Mouse (Mus musculus) MEL (cell line): ENCODE results near the gene Trappc6a. TPM values are rescaled to one million over a fixed set of nuclear protein-coding genes. Genes with fewer than 3 reads are reported as not detected.

Source experiments
- DNase-seq: peaks from one replicate; pipeline ENCODE4 v3.0.0; 2011; ENCODE audit warnings: low read depth, low spot score
- H3K27ac ChIP-seq: 2 replicates; pipeline ENCODE4 v1.5.1; 2012; ENCODE audit warnings: low read depth, mild to moderate bottlenecking, control low read depth, low read length, moderate library complexity; ENCODE audit not compliant: control insufficient read depth
- H3K27me3 ChIP-seq, 2 experiments: fragments of 150-350 bp in 1 of 2; sonication (generic) in 1 of 2; 2 replicates each; pipeline ENCODE4 v1.6.1; 2012; ENCODE audit warnings: low read length in 2 of 2, mild to moderate bottlenecking in 2 of 2, improper control_type of control experiment in 1 of 2, moderate library complexity in 1 of 2; ENCODE audit not compliant: insufficient read depth in 2 of 2, control insufficient read depth in 1 of 2
- H3K36me3 ChIP-seq, 2 experiments: 2 replicates each; pipeline ENCODE4 v1.6.1; 2012 to 2014; ENCODE audit warnings: low read length in 2 of 2, improper control_type of control experiment in 1 of 2, inconsistent platforms in 1 of 2, mild to moderate bottlenecking in 1 of 2; ENCODE audit not compliant: insufficient read depth in 2 of 2, control insufficient read depth in 1 of 2
- H3K4me1 ChIP-seq, 2 experiments: fragments of 150-350 bp in 1 of 2; sonication (generic) in 1 of 2; 2 replicates each; pipeline ENCODE4 v1.6.1; 2012; ENCODE audit warnings: low read length in 2 of 2, improper control_type of control experiment in 1 of 2, mild to moderate bottlenecking in 1 of 2; ENCODE audit not compliant: insufficient read depth in 2 of 2, control insufficient read depth in 1 of 2
- H3K4me3 ChIP-seq, 2 experiments: fragments of 150-350 bp in 1 of 2; sonication (generic) in 1 of 2; 2 replicates each; pipeline ENCODE4 v1.5.1; 2012; ENCODE audit warnings: low read depth in 2 of 2, low read length in 2 of 2, mild to moderate bottlenecking in 2 of 2, moderate library complexity in 2 of 2, control low read depth in 1 of 2, improper control_type of control experiment in 1 of 2; ENCODE audit not compliant: control insufficient read depth in 1 of 2, insufficient read depth in 1 of 2
- H3K79me2 ChIP-seq: 2 replicates; pipeline ENCODE4 v1.6.1; 2012; ENCODE audit warnings: mild to moderate bottlenecking, low read length, moderate library complexity; ENCODE audit not compliant: control insufficient read depth, poor library complexity, insufficient read depth
- H3K9ac ChIP-seq: 2 replicates; pipeline ENCODE4 v1.6.1; 2012; ENCODE audit warnings: low read depth, mild to moderate bottlenecking, control low read depth, low read length, moderate library complexity; ENCODE audit not compliant: control insufficient read depth, poor library complexity, severe bottlenecking
- H3K9me3 ChIP-seq: fragments of 150-350 bp; sonication (generic); replicated peaks from 2 replicates; pipeline ENCODE4 v1.6.1; 2012; ENCODE audit warnings: mild to moderate bottlenecking, low read length, improper control_type of control experiment, moderate library complexity; ENCODE audit not compliant: insufficient read depth
- CTCF ChIP-seq, 3 experiments: IDR thresholded peaks in 2 of 3; conservative IDR thresholded peaks in 1 of 3; 2 replicates each; pipeline ENCODE4 v1.5.1; 2011 to 2012; ENCODE audit warnings: low read length in 3 of 3, low read depth in 2 of 3, mild to moderate bottlenecking in 2 of 3, improper control_type of control experiment in 1 of 3, inconsistent platforms in 1 of 3, mixed read lengths in 1 of 3, moderate library complexity in 1 of 3; ENCODE audit not compliant: control insufficient read depth in 1 of 3, insufficient read depth in 1 of 3, poor library complexity in 1 of 3, severe bottlenecking in 1 of 3
- E2F4 ChIP-seq: IDR thresholded peaks from 2 replicates; pipeline ENCODE4 v1.6.1; 2011; ENCODE audit warnings: low read depth, low read length, improper control_type of control experiment, borderline replicate concordance
- EP300 ChIP-seq, 2 experiments: IDR thresholded peaks; 2 replicates each; pipeline ENCODE4 v1.6.1; 2011; ENCODE audit warnings: improper control_type of control experiment in 2 of 2, low read length in 2 of 2, low read depth in 1 of 2, mild to moderate bottlenecking in 1 of 2
- GABPA ChIP-seq: IDR thresholded peaks from 2 replicates; pipeline ENCODE4 v1.6.1; 2012; ENCODE audit warnings: low read depth, mild to moderate bottlenecking, inconsistent platforms, low read length, improper control_type of control experiment, moderate library complexity
- GATA1 ChIP-seq: IDR thresholded peaks from 2 replicates; pipeline ENCODE4 v1.6.1; 2011; ENCODE audit warnings: low read depth, low read length, improper control_type of control experiment
- HCFC1 ChIP-seq: IDR thresholded peaks from 2 replicates; pipeline ENCODE4 v1.6.1; 2012; ENCODE audit warnings: low read depth, mild to moderate bottlenecking, inconsistent platforms, low read length, improper control_type of control experiment, moderate library complexity
- MAFK ChIP-seq: IDR thresholded peaks from 2 replicates; pipeline ENCODE4 v1.6.1; 2011; ENCODE audit warnings: low read depth, mild to moderate bottlenecking, low read length, improper control_type of control experiment, borderline replicate concordance
- MAX ChIP-seq: IDR thresholded peaks from 2 replicates; pipeline ENCODE4 v1.6.1; 2011; ENCODE audit warnings: low read length, improper control_type of control experiment
- MYB ChIP-seq: IDR thresholded peaks from 2 replicates; pipeline ENCODE4 v1.6.1; 2011; ENCODE audit warnings: mild to moderate bottlenecking, low read depth, low read length, improper control_type of control experiment
- TAL1 ChIP-seq: IDR thresholded peaks from 2 replicates; pipeline ENCODE4 v1.6.1; 2012; ENCODE audit warnings: mild to moderate bottlenecking, inconsistent platforms, low read length, moderate library complexity, mixed read lengths
- TBP ChIP-seq: IDR thresholded peaks from 2 replicates; pipeline ENCODE4 v1.8.0; 2011; ENCODE audit warnings: low read depth, low read length, improper control_type of control experiment
- TCF12 ChIP-seq: IDR thresholded peaks from 2 replicates; pipeline ENCODE4 v1.6.1; 2014; ENCODE audit warnings: low read depth, mild to moderate bottlenecking, inconsistent platforms, low read length, improper control_type of control experiment, moderate library complexity
- USF1 ChIP-seq: IDR thresholded peaks from 2 replicates; pipeline ENCODE4 v1.6.1; 2014; ENCODE audit warnings: low read depth, mild to moderate bottlenecking, inconsistent platforms, low read length, improper control_type of control experiment, moderate library complexity
- USF2 ChIP-seq, 2 experiments: IDR thresholded peaks; 2 replicates each; pipeline ENCODE4 v1.6.1; 2011 to 2012; ENCODE audit warnings: improper control_type of control experiment in 2 of 2, low read length in 2 of 2, borderline replicate concordance in 1 of 2, inconsistent platforms in 1 of 2, low read depth in 1 of 2, mild to moderate bottlenecking in 1 of 2; ENCODE audit not compliant: insufficient read depth in 1 of 2
- ZC3H11A ChIP-seq: IDR thresholded peaks from 2 replicates; pipeline ENCODE4 v1.6.1; 2012; ENCODE audit warnings: low read depth, mild to moderate bottlenecking, inconsistent platforms, low read length, improper control_type of control experiment
- ZMIZ1 ChIP-seq: IDR thresholded peaks from 2 replicates; pipeline ENCODE4 v1.6.1; 2012; ENCODE audit warnings: low read depth, mild to moderate bottlenecking, inconsistent platforms, low read length, improper control_type of control experiment, moderate library complexity
- ZNF384 ChIP-seq: IDR thresholded peaks from 2 replicates; pipeline ENCODE4 v1.6.1; 2012; ENCODE audit warnings: low read depth, mild to moderate bottlenecking, inconsistent platforms, low read length, improper control_type of control experiment
- polyA plus RNA-seq, 2 experiments: library from polyadenylated mRNA; stranded (reverse) in 1 of 2; unstranded in 1 of 2; fragments of >175 nt in 1 of 2; fragments of >200 nt in 1 of 2; gene quantifications; 2 replicates each; pipeline versions ENCODE4 v1.2.1 to v1.2.4; 2012; ENCODE audit warnings: low replicate concordance in 2 of 2, low read depth in 1 of 2; ENCODE audit not compliant: insufficient read length in 2 of 2, insufficient read depth in 1 of 2, missing spikeins in 1 of 2
- total RNA-seq: library from RNA; depleted of rRNA; stranded (reverse); fragments of 300-350 nt; gene quantifications from 2 replicates; pipeline ENCODE4 v1.2.3, GENCODE M21; 2012

Gene Trappc6a
- total and polyA plus RNA-seq, 3 experiments = 82.8 to 88.2 TPM; not detected in 1

GRCm38 (mm10) chr7:19495521-19496213 lies 12.5 kb upstream of the Trappc6a start:
- DNase-seq = peak; percentile 52
- TF ChIP-seq MAFK (no peak), TCF12 (peak; percentile 53; the same call in 1 of the 2 replicates), ZC3H11A (no peak), TAL1 (peak; percentile 12; the same call in 1 of the 2 replicates), EP300 (IDR thresholded peaks at IDR 0.05; ENCODE audit: low read depth in 1 of 2, low read length in 2 of 2) (peak; percentile 23 to 56; a peak in 2 of 4 replicates), ZNF384 (no peak), HCFC1 (no peak), GATA1 (peak; percentile 28; the same call in 1 of the 2 replicates), USF2 (IDR thresholded peaks at IDR 0.05; ENCODE audit: borderline replicate concordance in 1 of 2, insufficient read depth in 1 of 2, low read depth in 1 of 2, low read length in 2 of 2) (no peak), MAX (no peak)
- Histone ChIP-seq H3K36me3 (no peaks in the 10 kb centered on the region), H3K27ac (no peak overlapping the region), H3K27me3 (no peaks in the 10 kb centered on the region), H3K79me2 (no peaks in the 10 kb centered on the region), H3K4me1 (peaks cover 0 to 13% of the 10 kb centered on the region in 2 experiments; a peak in 3 of 4 replicates), H3K9ac (peak overlapping the region; percentile 34; the same call in 1 of the 2 replicates), H3K4me3 (peak overlapping the region; percentile 50), H3K9me3 (no peaks in the 10 kb centered on the region)

- TF ChIP-seq CTCF (IDR thresholded peaks at IDR 0.05 in 2 of 3, conservative IDR thresholded peaks at IDR 0.05 in 1 of 3; ENCODE audit: control insufficient read depth in 1 of 3, insufficient read depth in 1 of 3, low read depth in 2 of 3, low read length in 3 of 3, poor library complexity in 1 of 3, severe bottlenecking in 1 of 3) = no peak
- TF ChIP-seq MYB = no peak
- TF ChIP-seq ZMIZ1 = no peak
- no peak for TF ChIP-seq GABPA
- TF ChIP-seq E2F4 = no peak
- TF ChIP-seq TBP = no peak
- TF ChIP-seq USF1 = no peak
- TF ChIP-seq, all 39 proteins: peak for 0
- Histone ChIP-seq H3K9me3 (no peaks in the 10 kb centered on the region), H3K4me1 (peaks cover 0 to 13% of the 10 kb centered on the region in 2 experiments; a peak in 3 of 4 replicates), H3K27me3 (no peaks in the 10 kb centered on the region), H3K79me2 (no peaks in the 10 kb centered on the region), H3K27ac (no peak overlapping the region), H3K9ac (no peak overlapping the region), H3K4me3 (no peak overlapping the region), H3K36me3 (no peaks in the 10 kb centered on the region)
- no peak for DNase-seq
Measured at GRCm38 (mm10) chr7:19496214-19496555, 12.0 kb upstream of the Trappc6a start.
